Mouse (Mus musculus) midbrain, embryonic 13.5 days (tissue): ENCODE measurements at regions not wholly inside any gene's neighbourhood (a gene's known extent, or its start where the extent isn't known, plus 50 kb on each side); places are given as distances from the start of the nearest gene placed in this dataset.

Experiments
- ATAC-seq: fragments of 200-750 bp; cut with Nextera tagmentation; 2 replicates; pipeline ENCODE4 v1.8.0; 2017; ENCODE audit warnings: mild to moderate bottlenecking, moderate TSS enrichment, moderate library complexity
- H3K27ac ChIP-seq: fragments of 300-500 bp; sonication (generic); 2 replicates; pipeline ENCODE4 v1.5.1; 2015; ENCODE audit warnings: inconsistent platforms, mild to moderate bottlenecking, moderate library complexity
- H3K27me3 ChIP-seq: fragments of 300-500 bp; sonication (generic); 2 replicates; pipeline ENCODE4 v1.6.1; 2015; ENCODE audit warnings: mild to moderate bottlenecking, inconsistent platforms
- H3K36me3 ChIP-seq: fragments of 300-500 bp; sonication (generic); 2 replicates; pipeline ENCODE4 v1.6.1; 2015; ENCODE audit warnings: mild to moderate bottlenecking, inconsistent platforms
- H3K4me1 ChIP-seq: fragments of 300-500 bp; sonication (generic); replicated peaks from 2 replicates; pipeline ENCODE4 v1.6.1; 2015; ENCODE audit warnings: inconsistent platforms
- H3K4me2 ChIP-seq: fragments of 300-500 bp; sonication (generic); replicated peaks from 2 replicates; pipeline ENCODE4 v1.6.1; 2015; ENCODE audit warnings: moderate library complexity, mild to moderate bottlenecking, inconsistent platforms
- H3K4me3 ChIP-seq: fragments of 300-500 bp; sonication (generic); replicated peaks from 2 replicates; pipeline ENCODE4 v1.5.1; 2015; ENCODE audit warnings: mild to moderate bottlenecking, inconsistent platforms
- H3K9ac ChIP-seq: fragments of 300-500 bp; sonication (generic); replicated peaks from 2 replicates; pipeline ENCODE4 v1.6.1; 2015; ENCODE audit warnings: mild to moderate bottlenecking, inconsistent platforms
- H3K9me3 ChIP-seq: fragments of 300-500 bp; sonication (generic); 2 replicates; pipeline ENCODE4 v1.6.1; 2016; ENCODE audit warnings: mild to moderate bottlenecking, inconsistent platforms
- WGBS: fragments of 180-500 bp; shearing (Covaris S2); methylation state at CpG from one replicate; pipeline ENCODE4 v1.1.7; 2015; 5-methylcytosine and 5-hydroxymethylcytosine counted together

DNA sequence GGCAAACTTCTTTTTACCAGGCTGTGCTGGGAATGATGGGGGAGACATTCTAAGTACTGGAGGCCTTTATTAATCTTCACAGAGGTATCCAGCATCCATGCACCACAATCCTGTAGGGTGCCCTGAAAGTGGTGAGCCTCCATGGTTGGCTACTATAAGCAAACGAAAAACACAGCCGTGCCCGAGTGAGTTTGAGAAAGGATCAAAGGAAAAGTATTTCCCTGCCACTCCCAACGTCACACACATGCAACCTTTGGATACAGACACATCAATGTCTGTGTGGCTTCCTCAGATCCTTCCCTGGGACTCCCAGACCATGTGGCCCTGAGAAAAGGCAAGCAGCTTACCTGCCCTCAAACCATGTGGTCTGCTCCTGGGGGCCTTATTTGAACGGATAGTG, 147.4 kb upstream of the Ankrd55 start:
- Histone ChIP-seq H3K27ac (no peak overlapping the region), H3K4me3 (no peak overlapping the region), H3K27me3 (no peaks in the 10 kb centered on the region), H3K9me3 (no peaks in the 10 kb centered on the region), H3K36me3 (no peaks in the 10 kb centered on the region), H3K4me1 (no peaks in the 10 kb centered on the region), H3K9ac (no peak overlapping the region), H3K4me2 (no peak overlapping the region)
- 66% methylated on average over 5 of the region's 5 CpGs for WGBS
- ATAC-seq = no peak

GRCm38 (mm10) chr13:112144393-112145348, 143.6 kb upstream of the Ankrd55 start:
- H3K36me3 ChIP-seq = no peaks in the 10 kb centered on the region
- H3K4me1 ChIP-seq = no peaks in the 10 kb centered on the region
- H3K9ac ChIP-seq = no peak overlapping the region
- H3K4me2 ChIP-seq = no peak overlapping the region
- no peak for ATAC-seq
- H3K4me3 ChIP-seq = no peak overlapping the region
- H3K9me3 ChIP-seq = no peaks in the 10 kb centered on the region
- no peaks in the 10 kb centered on the region for H3K27me3 ChIP-seq
- WGBS = 78% methylated on average over 7 of the region's 7 CpGs
- H3K27ac ChIP-seq = no peak overlapping the region

GRCm38 (mm10) chr13:112152614-112153550, 135.4 kb upstream of the Ankrd55 start:
- Histone ChIP-seq H3K4me2 (peak overlapping the region; percentile 44), H3K9me3 (no peaks in the 10 kb centered on the region), H3K9ac (no peak overlapping the region), H3K27ac (no peak overlapping the region), H3K4me3 (no peak overlapping the region), H3K27me3 (no peaks in the 10 kb centered on the region), H3K4me1 (peaks cover 15% of the 10 kb centered on the region), H3K36me3 (no peaks in the 10 kb centered on the region)
- ATAC-seq = peak; percentile 43; the same call in 1 of the 2 replicates
- 22% methylated on average over 27 of the region's 27 CpGs for WGBS

DNA sequence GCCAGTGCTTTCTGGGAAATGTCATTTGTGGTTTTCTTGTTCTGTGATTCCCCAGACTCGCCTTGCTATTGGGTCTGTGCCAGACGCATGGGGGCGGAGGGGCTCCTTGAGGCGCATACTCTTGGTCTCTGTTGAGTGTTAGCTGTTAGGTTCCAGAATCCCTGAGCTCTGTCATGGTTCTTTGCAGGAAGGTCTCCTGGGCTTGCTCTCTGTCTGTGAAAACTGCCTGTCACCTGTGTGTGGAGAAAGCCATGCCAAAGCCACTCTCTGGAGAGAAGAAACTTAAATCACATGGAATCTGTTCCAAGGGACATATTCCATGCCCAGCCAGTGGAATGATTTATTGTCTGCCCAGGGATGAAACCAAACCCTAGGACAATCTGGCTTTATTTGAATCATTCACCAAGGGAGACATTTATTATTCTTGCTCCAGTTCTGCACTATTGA, 134.5 kb upstream of the Ankrd55 start:
- no peak; the same call in 1 of the 2 replicates for ATAC-seq
- H3K4me3 ChIP-seq = no peak overlapping the region
- no peak overlapping the region for H3K27ac ChIP-seq
- no peaks in the 10 kb centered on the region for H3K36me3 ChIP-seq
- peaks cover 15% of the 10 kb centered on the region for H3K4me1 ChIP-seq
- no peak overlapping the region for H3K9ac ChIP-seq
- 49% methylated on average over 4 of the region's 4 CpGs for whole genome bisulfite sequencing
- no peaks in the 10 kb centered on the region for H3K27me3 ChIP-seq
- no peaks in the 10 kb centered on the region for H3K9me3 ChIP-seq
- H3K4me2 ChIP-seq = peak overlapping the region; percentile 44; the same call in 1 of the 2 replicates

GRCm38 (mm10) chr13:112159430-112160172, 128.7 kb upstream of the Ankrd55 start:
- H3K4me1 ChIP-seq = peaks cover 29% of the 10 kb centered on the region
- no peak overlapping the region for H3K4me3 ChIP-seq
- no peak overlapping the region for H3K4me2 ChIP-seq
- H3K9ac ChIP-seq = no peak overlapping the region
- no peaks in the 10 kb centered on the region for H3K27me3 ChIP-seq
- H3K27ac ChIP-seq = 0 out of 2 replicates have a peak overlapping the region, but pooled peaks have one; percentile 51
- 72% methylated on average over 9 of the region's 9 CpGs for WGBS
- H3K36me3 ChIP-seq = no peaks in the 10 kb centered on the region
- ATAC-seq = peak; percentile 4
- no peaks in the 10 kb centered on the region for H3K9me3 ChIP-seq

- Histone ChIP-seq H3K4me2 (no peak overlapping the region), H3K27ac (peak overlapping the region; percentile 37; the same call in 1 of the 2 replicates), H3K9ac (no peak overlapping the region), H3K36me3 (no peaks in the 10 kb centered on the region), H3K27me3 (no peaks in the 10 kb centered on the region), H3K4me3 (no peak overlapping the region), H3K9me3 (no peaks in the 10 kb centered on the region), H3K4me1 (peaks cover 29% of the 10 kb centered on the region)
- peak; percentile 89 for ATAC-seq
- 45% methylated on average over 2 of the region's 2 CpGs for WGBS
Measured at GRCm38 (mm10) chr13:112160173-112160641, 128.0 kb upstream of the Ankrd55 start.

DNA sequence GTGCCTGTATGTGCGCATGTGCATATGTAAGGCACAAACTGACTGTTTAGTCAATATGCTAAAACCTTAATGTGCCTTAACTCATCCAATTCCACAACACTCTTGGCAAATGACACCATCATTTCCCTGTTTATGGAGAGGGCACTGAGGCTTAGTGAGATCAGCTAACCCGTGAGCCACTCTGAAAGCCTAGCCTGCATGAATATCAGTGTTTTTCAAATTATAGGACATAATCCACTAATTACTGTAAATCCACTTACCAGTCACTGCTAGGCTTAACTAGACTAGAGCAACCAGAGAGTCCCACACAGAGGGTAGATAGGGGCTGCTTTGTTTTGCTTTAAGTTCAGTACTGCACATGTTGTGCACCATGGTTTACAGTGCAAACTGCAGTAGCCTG, 127.5 kb upstream of the Ankrd55 start:
- Histone ChIP-seq H3K9me3 (no peaks in the 10 kb centered on the region), H3K27me3 (no peaks in the 10 kb centered on the region), H3K9ac (no peak overlapping the region), H3K4me1 (peaks cover 30% of the 10 kb centered on the region), H3K27ac (peak overlapping the region; percentile 37; the same call in 1 of the 2 replicates), H3K4me3 (no peak overlapping the region), H3K4me2 (no peak overlapping the region), H3K36me3 (no peaks in the 10 kb centered on the region)
- no peak for ATAC-seq
- 53% methylated on average over 2 of the region's 2 CpGs for WGBS

GRCm38 (mm10) chr13:112161886-112162285, 126.4 kb upstream of the Ankrd55 start:
- H3K9ac ChIP-seq = no peak overlapping the region
- ATAC-seq = no peak
- no peak overlapping the region for H3K4me3 ChIP-seq
- no peak overlapping the region for H3K27ac ChIP-seq
- no peak overlapping the region for H3K4me2 ChIP-seq
- no peaks in the 10 kb centered on the region for H3K27me3 ChIP-seq
- H3K36me3 ChIP-seq = no peaks in the 10 kb centered on the region
- no peaks in the 10 kb centered on the region for H3K9me3 ChIP-seq
- 89% methylated on average over 2 of the region's 2 CpGs for WGBS
- peaks cover 42% of the 10 kb centered on the region for H3K4me1 ChIP-seq

GRCm38 (mm10) chr13:112165921-112166320, 122.3 kb upstream of the Ankrd55 start:
- Histone ChIP-seq H3K4me3 (no peak overlapping the region), H3K9ac (no peak overlapping the region), H3K4me1 (peaks cover 28% of the 10 kb centered on the region), H3K27ac (0 out of 2 replicates have a peak overlapping the region, but pooled peaks have one; percentile 14), H3K9me3 (no peaks in the 10 kb centered on the region), H3K36me3 (no peaks in the 10 kb centered on the region), H3K4me2 (no peak overlapping the region), H3K27me3 (no peaks in the 10 kb centered on the region)
- peak; percentile 38; the same call in 1 of the 2 replicates for ATAC-seq
- WGBS = 38% methylated on average over 2 of the region's 2 CpGs

DNA sequence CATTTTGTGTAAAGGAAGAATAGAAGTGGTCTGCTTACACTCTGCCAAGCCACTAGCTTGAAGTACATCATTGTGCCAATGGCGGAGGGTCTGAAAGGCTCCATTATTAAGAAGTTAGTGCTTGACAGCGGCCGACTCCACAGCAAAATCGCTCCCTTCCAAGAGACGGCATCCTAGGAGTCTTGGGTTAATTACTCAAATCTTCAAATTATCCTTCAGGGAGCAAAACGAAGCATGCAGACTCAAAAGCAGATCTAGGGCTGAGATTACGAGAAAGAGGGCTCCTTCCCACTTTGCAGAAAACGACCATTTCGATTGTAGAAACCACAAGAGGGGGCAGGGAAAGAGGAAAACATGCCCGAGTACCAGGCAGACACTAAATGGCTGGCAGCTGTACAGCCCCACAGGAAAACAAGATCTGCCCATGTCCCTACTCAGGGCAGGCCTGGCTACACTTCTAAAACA, 121.9 kb upstream of the Ankrd55 start:
- peak overlapping the region; percentile 25; the same call in 1 of the 2 replicates for H3K27ac ChIP-seq
- peak; percentile 77; the same call in 1 of the 2 replicates for ATAC-seq
- H3K9ac ChIP-seq = no peak overlapping the region

GRCm38 (mm10) chr13:112168468-112168867, 119.8 kb upstream of the Ankrd55 start:
- Histone ChIP-seq H3K4me3 (no peak overlapping the region), H3K9ac (no peak overlapping the region), H3K9me3 (no peaks in the 10 kb centered on the region), H3K4me2 (no peak overlapping the region), H3K4me1 (peaks cover 15% of the 10 kb centered on the region), H3K27me3 (no peaks in the 10 kb centered on the region), H3K27ac (no peak overlapping the region), H3K36me3 (no peaks in the 10 kb centered on the region)
- no peak for ATAC-seq
- 86% methylated on average over 3 of the region's 3 CpGs for WGBS

More for the DNA sequence above, 121.9 kb upstream of the Ankrd55 start:
- Histone ChIP-seq H3K4me3 (no peak overlapping the region), H3K4me2 (peak overlapping the region; percentile 10; the same call in 1 of the 2 replicates), H3K27me3 (no peaks in the 10 kb centered on the region), H3K36me3 (no peaks in the 10 kb centered on the region), H3K9me3 (no peaks in the 10 kb centered on the region), H3K4me1 (peaks cover 27% of the 10 kb centered on the region)
- 26% methylated on average over 10 of the region's 10 CpGs for WGBS
